8 mouse cellular contexts compared by ENCODE assay signal in genomic region chr5:149335563-149336238, GRCm38 (mm10).
DNase-seq lines count a peak whose midpoint lies in the region; ATAC-seq and TF ChIP-seq lines count a peak whose summit lies in the region.

No protein-coding gene starts in this region.

- H3K9ac ChIP-seq in heart, embryonic 13.5 days, result no peak overlapping the region
- H3K9ac ChIP-seq in kidney, postnatal 0 days (ENCODE audit: low read depth, low read length), result no peak overlapping the region
- no peak overlapping the region for H3K9ac ChIP-seq in liver, embryonic 12.5 days

- peak; percentile 96 for TF ChIP-seq CTCF in kidney, postnatal 0 days (IDR thresholded peaks at IDR 0.05; ENCODE audit: low read depth)

- DNase-seq in CD4-positive helper T cell, adult 2 months (ENCODE audit: low read depth, low spot score), result peak; percentile 70
- DNase-seq in brain, adult 2 months (ENCODE audit: low read depth, low spot score), result peak; percentile 88
- peak; percentile 90 for DNase-seq in kidney, postnatal 0 days (ENCODE audit: low spot score)
- DNase-seq in natural killer cell, adult 2 months (ENCODE audit: low spot score in 2 of 2), result peak; percentile 41 to 68
- DNase-seq in spleen, postnatal 4 days (ENCODE audit: low spot score in 2 of 2), result peak; percentile 72 to 91

- ATAC-seq in erythroblast, adult 5-6 weeks (replicated peaks; ENCODE audit: low FRiP score, poor library complexity, severe bottlenecking), result peak; percentile 78
- ATAC-seq in heart, embryonic 13.5 days (ENCODE audit: extremely low read depth, insufficient number of reproducible peaks, low FRiP score, low TSS enrichment), result peak; percentile 41; the same call in 1 of the 2 replicates
- ATAC-seq in kidney, postnatal 0 days (replicated peaks; ENCODE audit: low FRiP score, low read depth), result peak; percentile 72
- peak; percentile 62 for ATAC-seq in liver, embryonic 12.5 days

- no peaks in the 10 kb centered on the region for H3K9me3 ChIP-seq in heart, embryonic 13.5 days
- H3K9me3 ChIP-seq in kidney, postnatal 0 days (replicated peaks; ENCODE audit: low read length), result no peaks in the 10 kb centered on the region
- no peaks in the 10 kb centered on the region for H3K9me3 ChIP-seq in liver, embryonic 12.5 days (replicated peaks)

- WGBS in heart, embryonic 13.5 days, result 44% methylated on average over 21 of the region's 21 CpGs
- WGBS in kidney, postnatal 0 days, result 40% methylated on average over 21 of the region's 21 CpGs
- WGBS in liver, embryonic 12.5 days (ENCODE audit: insufficient replicate concordance), result 47% methylated on average over 21 of the region's 21 CpGs

- no peak overlapping the region for H3K4me2 ChIP-seq in heart, embryonic 13.5 days
- no peak overlapping the region for H3K4me2 ChIP-seq in kidney, postnatal 0 days (ENCODE audit: low read length)
- no peak overlapping the region for H3K4me2 ChIP-seq in liver, embryonic 12.5 days

- H3K4me1 ChIP-seq in heart, embryonic 13.5 days, result peaks cover 39% of the 10 kb centered on the region
- H3K4me1 ChIP-seq in kidney, postnatal 0 days (replicated peaks; ENCODE audit: insufficient read depth, low read length), result peaks cover 15% of the 10 kb centered on the region
- peaks cover 28% of the 10 kb centered on the region for H3K4me1 ChIP-seq in liver, embryonic 12.5 days

- no peak overlapping the region for H3K27ac ChIP-seq in heart, embryonic 13.5 days (replicated peaks)
- no peak overlapping the region for H3K27ac ChIP-seq in kidney, postnatal 0 days
- H3K27ac ChIP-seq in liver, embryonic 12.5 days, result no peak overlapping the region

- no peaks in the 10 kb centered on the region for H3K27me3 ChIP-seq in heart, embryonic 13.5 days (replicated peaks)
- no peaks in the 10 kb centered on the region for H3K27me3 ChIP-seq in kidney, postnatal 0 days (ENCODE audit: insufficient read depth, low read length)
- no peaks in the 10 kb centered on the region; the same call in 1 of the 2 replicates for H3K27me3 ChIP-seq in liver, embryonic 12.5 days (replicated peaks)

- no peak overlapping the region for H3K4me3 ChIP-seq in heart, embryonic 13.5 days
- H3K4me3 ChIP-seq in kidney, postnatal 0 days (replicated peaks; ENCODE audit: low read depth, low read length), result no peak overlapping the region
- H3K4me3 ChIP-seq in liver, embryonic 12.5 days, result no peak overlapping the region

- no peaks in the 10 kb centered on the region for H3K36me3 ChIP-seq in heart, embryonic 13.5 days
- H3K36me3 ChIP-seq in kidney, postnatal 0 days (ENCODE audit: insufficient read depth, low read length), result no peaks in the 10 kb centered on the region
- no peaks in the 10 kb centered on the region for H3K36me3 ChIP-seq in liver, embryonic 12.5 days
